In genomic region chr6:102725751-102726150, GRCm38 (mm10) we compare ENCODE assay signal across 21 mouse cellular contexts.
DNase-seq lines count a peak whose midpoint lies in the region; ATAC-seq and TF ChIP-seq lines count a peak whose summit lies in the region.
"Had no signal": no experiment of that assay in that cellular context is flagged by ENCODE, and none has a peak within 500 bp of the region (broad histone marks: within the 10 kb centered on the region; RNA-seq: fewer than 3 reads in every experiment).

No protein-coding gene starts in this region.

- H3K4me1 ChIP-seq in MEL (ENCODE audit: control insufficient read depth in 1 of 2, insufficient read depth in 2 of 2, low read length in 2 of 2): no peaks in the 10 kb centered on the region
- H3K4me1 ChIP-seq in lung, adult 2 months (ENCODE audit: control insufficient read depth, insufficient read depth, low read length): no peaks in the 10 kb centered on the region
- H3K4me1 ChIP-seq in intestine, embryonic 15.5 days (replicated peaks): no peaks in the 10 kb centered on the region

- ATAC-seq in intestine, embryonic 15.5 days: no peak
- ATAC-seq: activated CD4-positive, CD25-positive, alpha-beta regulatory T cell, adult 4 months; CD4-positive, CD25-positive, alpha-beta regulatory T cell, adult 4 months; Patski had no signal

- peak; percentile 68 for DNase-seq in MEL (ENCODE audit: low read depth, low spot score)
- DNase-seq in MEL-GATA-1-ER (ENCODE audit: extremely low read depth, low read depth): peak; percentile 11
- no peak for DNase-seq in lung, adult 2 months
- DNase-seq: adrenal gland, adult 2 months; adrenal gland, adult 8-10 months; adrenal gland, postnatal 10 days; adrenal gland, postnatal 14 days; adrenal gland, postnatal 25 days; adrenal gland, postnatal 36 days; B cell, adult 2 months; cerebellum, adult 11 months; cerebellum, adult 11-12 months; cerebellum, adult 18-20 months; cerebellum, adult 2 months; cerebellum, adult 8-10 months had no signal

- H3K9me3 ChIP-seq in MEL (replicated peaks; ENCODE audit: insufficient read depth, low read length): no peaks in the 10 kb centered on the region
- H3K9me3 ChIP-seq in intestine, embryonic 15.5 days: no peaks in the 10 kb centered on the region
- H3K9me3 ChIP-seq: G1E had no signal

- no peak for TF ChIP-seq RAD21 in MEL (IDR thresholded peaks at IDR 0.05; ENCODE audit: low read depth, low read length)

- TF ChIP-seq POLR2A in MEL (IDR thresholded peaks at IDR 0.05; ENCODE audit: control insufficient read depth in 1 of 2, insufficient read depth in 1 of 2, low read depth in 1 of 2, low read length in 2 of 2, poor library complexity in 1 of 2): no peak
- no peak for TF ChIP-seq POLR2A in lung, adult 2 months (IDR thresholded peaks at IDR 0.05; ENCODE audit: borderline replicate concordance, extremely low read depth, low read depth, low read length)

- H3K36me3 ChIP-seq in MEL (ENCODE audit: control insufficient read depth in 1 of 2, insufficient read depth in 2 of 2, low read length in 2 of 2): no peaks in the 10 kb centered on the region
- H3K36me3 ChIP-seq in intestine, embryonic 15.5 days: no peaks in the 10 kb centered on the region
- H3K36me3 ChIP-seq: G1E had no signal

- H3K4me2 ChIP-seq in intestine, embryonic 15.5 days (replicated peaks): no peak overlapping the region

- no peaks in the 10 kb centered on the region for H3K27me3 ChIP-seq in MEL (ENCODE audit: control insufficient read depth in 1 of 2, insufficient read depth in 2 of 2, low read length in 2 of 2)
- H3K27me3 ChIP-seq in intestine, embryonic 15.5 days (replicated peaks): no peaks in the 10 kb centered on the region
- H3K27me3 ChIP-seq: CH12.LX, Patski had no signal

- no peak for TF ChIP-seq EP300 in MEL (IDR thresholded peaks at IDR 0.05; ENCODE audit: low read depth in 1 of 2, low read length in 2 of 2)

- no peak overlapping the region for H3K4me3 ChIP-seq in MEL (ENCODE audit: control insufficient read depth in 1 of 2, insufficient read depth in 1 of 2, low read depth in 2 of 2, low read length in 2 of 2)
- no peak overlapping the region for H3K4me3 ChIP-seq in lung, adult 2 months (replicated peaks; ENCODE audit: extremely low read depth, low read depth, low read length)
- no peak overlapping the region for H3K4me3 ChIP-seq in intestine, embryonic 15.5 days (replicated peaks)

- no peaks in the 10 kb centered on the region for H3K79me2 ChIP-seq in MEL (ENCODE audit: control insufficient read depth, insufficient read depth, low read length, poor library complexity)

- H3K9ac ChIP-seq in MEL (ENCODE audit: control insufficient read depth, low read depth, low read length, poor library complexity, severe bottlenecking): no peak overlapping the region
- no peak overlapping the region for H3K9ac ChIP-seq in intestine, embryonic 15.5 days

- no peak for TF ChIP-seq CTCF in MEL (IDR thresholded peaks at IDR 0.05 in 2 of 3, conservative IDR thresholded peaks at IDR 0.05 in 1 of 3; ENCODE audit: control insufficient read depth in 1 of 3, insufficient read depth in 1 of 3, low read depth in 2 of 3, low read length in 3 of 3, poor library complexity in 1 of 3, severe bottlenecking in 1 of 3)
- TF ChIP-seq CTCF in lung, adult 2 months (IDR thresholded peaks at IDR 0.05; ENCODE audit: insufficient read depth, low read length): no peak

- H3K27ac ChIP-seq in MEL (ENCODE audit: control insufficient read depth, low read depth, low read length): no peak overlapping the region
- H3K27ac ChIP-seq in intestine, embryonic 15.5 days: no peak overlapping the region

TF ChIP-seq in MEL, 35 proteins besides CTCF, POLR2A, EP300 and RAD21:
- no peak for TF ChIP-seq NELFE (IDR thresholded peaks at IDR 0.05; ENCODE audit: low read depth, low read length)
- no peak for TF ChIP-seq ETS1 (IDR thresholded peaks at IDR 0.05; ENCODE audit: low read depth, low read length)
- TF ChIP-seq MAFK (IDR thresholded peaks at IDR 0.05; ENCODE audit: borderline replicate concordance, low read depth, low read length): peak; percentile 84
- TF ChIP-seq JUND (IDR thresholded peaks at IDR 0.05; ENCODE audit: low read depth, low read length): no peak
- peak; percentile 31; the same call in 1 of the 2 replicates for TF ChIP-seq GATA1 (IDR thresholded peaks at IDR 0.05; ENCODE audit: low read depth, low read length)
- peak; percentile 13; the same call in 1 of the 2 replicates for TF ChIP-seq RCOR1 (IDR thresholded peaks at IDR 0.05; ENCODE audit: low read depth, low read length)
